Mouse (Mus musculus) megakaryocyte progenitor cell, adult 5-6 weeks (primary cell): ENCODE results near the gene Lhx4. TPM values are rescaled to one million over a fixed set of nuclear protein-coding genes. Genes with fewer than 3 reads are reported as not detected.

Source experiments
- ATAC-seq: replicated peaks from 2 replicates; pipeline ENCODE4 v1.8.0; 2016; ENCODE audit warnings: mild to moderate bottlenecking, moderate TSS enrichment, inconsistent platforms; ENCODE audit not compliant: poor library complexity
- total RNA-seq, 2 experiments: library from RNA; stranded (forward) in 1 of 2; stranded (reverse) in 1 of 2; fragments of 157-497, 149-512 nt in 1 of 2; fragments of 200-1000 nt in 1 of 2; gene quantifications; 2 replicates each; pipeline versions ENCODE4 v1.2.3 to v1.2.4; 2015 to 2017

Gene Lhx4
- total RNA-seq (2015), result not detected in 2 replicates
- not detected in 2 replicates for total RNA-seq (2017)

- no peak for ATAC-seq
These were observed at the start of gene Lhx4 for GRCm38 (mm10) chr1:155751484-155752255. Gene Lhx4 (minus strand): TSS chr1:155751684.

DNA sequence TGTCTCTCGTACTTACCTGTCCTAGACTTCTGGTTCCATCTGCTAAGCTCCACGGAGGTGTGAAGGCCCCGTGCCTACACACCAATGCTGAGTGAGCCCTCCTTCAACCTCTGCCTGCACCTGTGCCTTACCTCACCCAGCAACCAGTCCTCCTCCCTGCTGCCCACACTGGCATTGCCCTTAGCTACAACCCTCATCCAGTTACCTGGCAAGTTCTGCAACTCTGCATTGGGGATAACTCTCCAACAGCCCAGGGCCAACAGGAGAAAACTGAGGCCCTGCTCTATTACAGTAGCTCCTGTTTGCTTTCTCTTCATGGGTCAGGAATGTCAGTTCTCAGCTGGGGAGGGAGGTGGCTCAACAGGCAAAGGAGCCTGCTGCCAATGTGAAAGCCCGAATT lies 46.5 kb upstream of the Lhx4 start:
- ATAC-seq, result no peak

- 0 out of 2 replicates have a peak, but pooled peaks have one; percentile 11 for ATAC-seq
These were observed 45.9 kb upstream of the Lhx4 start for GRCm38 (mm10) chr1:155797425-155797824.

GRCm38 (mm10) chr1:155796757-155797405 lies 45.4 kb upstream of the Lhx4 start:
- peak; percentile 37; the same call in 1 of the 2 replicates for ATAC-seq

- peak; percentile 62 for ATAC-seq
These were observed 44.3 kb upstream of the Lhx4 start for GRCm38 (mm10) chr1:155795791-155796233.

GRCm38 (mm10) chr1:155794855-155795254 lies 43.4 kb upstream of the Lhx4 start:
- ATAC-seq, result no peak

GRCm38 (mm10) chr1:155791919-155792318 lies 40.4 kb upstream of the Lhx4 start:
- peak; percentile 66 for ATAC-seq

- no peak for ATAC-seq
These were observed 38.9 kb upstream of the Lhx4 start for GRCm38 (mm10) chr1:155790111-155790974.

GRCm38 (mm10) chr1:155785886-155786285 lies 34.4 kb upstream of the Lhx4 start:
- ATAC-seq, result no peak

GRCm38 (mm10) chr1:155784343-155785205 lies 33.1 kb upstream of the Lhx4 start:
- peak; percentile 83 for ATAC-seq

DNA sequence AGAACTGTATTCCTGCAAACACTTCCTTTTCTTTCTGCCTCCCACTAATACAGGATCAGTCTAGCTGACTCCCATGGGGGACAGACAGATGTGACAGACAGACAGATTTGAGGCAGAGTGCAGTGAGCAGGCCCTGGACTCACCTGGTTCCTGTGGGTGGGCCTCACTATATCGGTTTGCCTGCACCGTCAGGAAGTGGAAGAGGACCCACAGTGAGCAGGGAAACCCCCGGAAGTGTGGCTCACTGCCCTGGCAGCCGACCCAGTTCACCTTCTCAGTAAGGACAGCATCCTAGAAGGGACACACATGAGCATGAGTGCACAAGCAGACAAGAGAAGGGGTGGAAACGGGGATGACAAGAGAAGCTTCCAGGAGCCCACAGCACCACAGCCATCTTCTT lies 30.9 kb upstream of the Lhx4 start:
- ATAC-seq, result no peak

- ATAC-seq, result peak; percentile 51; the same call in 1 of the 2 replicates
These were observed 26.4 kb upstream of the Lhx4 start for GRCm38 (mm10) chr1:155777641-155778625.

- no peak for ATAC-seq
These were observed 7.7 kb upstream of the Lhx4 start for GRCm38 (mm10) chr1:155759167-155759566.

DNA sequence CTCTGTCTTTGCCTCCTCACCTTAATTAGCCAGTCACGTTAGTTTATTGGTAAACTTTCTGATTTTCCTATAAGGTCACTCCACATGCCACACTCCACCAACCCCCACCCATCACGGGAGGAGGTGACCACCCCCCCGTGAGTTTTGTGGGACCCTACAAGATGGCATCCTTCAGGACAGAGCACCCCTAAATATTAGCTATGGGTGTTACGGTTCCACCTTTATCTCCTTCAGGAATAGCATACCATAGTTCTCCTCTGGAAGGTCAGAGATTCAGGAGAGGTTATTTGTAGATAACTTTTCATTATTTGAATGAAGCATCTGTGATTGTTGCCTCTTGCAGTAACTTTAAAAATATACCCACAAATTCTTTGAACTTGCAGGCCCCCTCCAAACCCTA lies 7.2 kb upstream of the Lhx4 start:
- ATAC-seq, result no peak

DNA sequence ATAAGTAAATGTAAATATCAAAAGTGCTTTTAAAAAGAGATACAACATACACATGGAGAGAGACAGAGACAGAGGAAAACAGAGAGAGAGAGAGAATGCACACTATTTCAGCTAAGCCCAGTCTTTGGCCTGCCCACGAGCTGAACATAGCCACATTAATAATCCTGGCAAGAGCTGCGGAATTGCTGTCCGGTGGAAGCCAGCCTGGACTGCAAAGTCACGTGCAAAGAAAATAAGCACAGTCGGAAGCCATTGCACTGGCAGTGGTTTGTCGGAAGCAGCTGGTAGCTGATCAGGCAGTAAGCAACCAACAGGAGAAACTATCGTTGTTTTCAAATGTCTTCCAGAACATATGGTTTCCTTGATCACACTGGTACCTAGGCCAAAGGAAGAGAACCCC lies 6.1 kb upstream of the Lhx4 start:
- ATAC-seq, result no peak

- no peak for ATAC-seq
These were observed 1.9 kb upstream of the Lhx4 start for GRCm38 (mm10) chr1:155753411-155753810.

DNA sequence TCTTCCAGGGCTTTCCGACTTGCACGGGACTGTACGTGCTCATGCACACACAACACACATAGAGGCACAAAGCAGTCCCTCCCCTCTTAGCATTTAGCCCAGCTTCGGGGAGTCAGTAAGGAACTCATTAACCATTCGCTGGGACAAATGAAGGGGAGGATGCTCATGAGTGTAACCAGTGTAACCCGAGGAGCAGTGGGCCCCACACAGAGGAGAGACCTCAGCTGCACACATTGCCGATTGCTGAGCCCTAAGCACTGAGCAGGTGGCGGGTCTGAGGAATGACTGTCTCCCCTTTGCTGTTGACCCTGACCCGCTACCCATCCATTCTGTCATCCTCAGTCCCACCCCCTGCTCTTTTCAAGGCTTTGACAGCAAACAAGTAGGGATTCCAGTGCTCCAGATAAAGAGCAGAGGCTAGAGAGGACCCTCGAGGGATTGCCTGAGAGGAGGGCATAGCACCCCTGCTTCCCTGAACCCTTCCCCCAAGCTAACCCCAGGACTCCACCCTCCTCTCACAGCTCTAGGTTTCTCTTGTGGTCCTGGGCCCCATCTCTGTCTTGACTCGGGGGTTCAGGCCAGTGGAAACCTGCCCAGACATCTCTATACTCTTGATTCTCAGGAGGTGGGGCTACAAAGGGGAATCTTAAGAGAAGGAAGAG lies 836 bp downstream of the Lhx4 start:
- no peak for ATAC-seq

- ATAC-seq, result no peak
These were observed 3.6 kb downstream of the Lhx4 start for GRCm38 (mm10) chr1:155747911-155748310.

- ATAC-seq, result no peak
These were observed 4.5 kb downstream of the Lhx4 start for GRCm38 (mm10) chr1:155747011-155747410.
